ENCODE assay signal across 25 mouse cellular contexts in genomic region chr4:98055036-98055435, GRCm38 (mm10).
"Had no signal": no experiment of that assay in that cellular context is flagged by ENCODE, and none has a peak within 500 bp of the region (broad histone marks: within the 10 kb centered on the region; RNA-seq: fewer than 3 reads in every experiment).

No protein-coding gene starts in this region.

- H3K4me1 ChIP-seq: liver, embryonic 12.5 days had no signal

- H3K9me3 ChIP-seq: heart, embryonic 10.5 days; heart, embryonic 13.5 days; heart, embryonic 15.5 days; hindbrain, embryonic 13.5 days; hindbrain, embryonic 15.5 days; kidney, embryonic 15.5 days; limb, embryonic 13.5 days; limb, embryonic 15.5 days; liver, embryonic 12.5 days had no signal

- H3K9ac ChIP-seq: heart, embryonic 13.5 days; heart, embryonic 15.5 days; hindbrain, embryonic 13.5 days; hindbrain, embryonic 15.5 days; kidney, embryonic 15.5 days; limb, embryonic 13.5 days; limb, embryonic 15.5 days; liver, embryonic 12.5 days; liver, embryonic 14.5 days had no signal

- H3K4me2 ChIP-seq: heart, embryonic 13.5 days; heart, embryonic 15.5 days; hindbrain, embryonic 13.5 days; hindbrain, embryonic 15.5 days; kidney, embryonic 15.5 days; limb, embryonic 13.5 days; limb, embryonic 15.5 days; liver, embryonic 12.5 days had no signal

- DNase-seq: gastrocnemius, postnatal 10 days; gastrocnemius, postnatal 36 days; heart, postnatal 14 days; heart, postnatal 36 days; kidney, adult 11 months; kidney, adult 2 months; kidney, adult 9 months; kidney, postnatal 14 days; kidney, postnatal 36 days; layer of hippocampus, adult 9-11 months; layer of hippocampus, postnatal 36 days; left cerebral cortex, postnatal 4 days had no signal

- H3K27ac ChIP-seq: heart, embryonic 10.5 days; heart, embryonic 15.5 days; hindbrain, embryonic 13.5 days; hindbrain, embryonic 15.5 days; hindbrain, postnatal 0 days; kidney, embryonic 15.5 days; kidney, postnatal 0 days; limb, embryonic 13.5 days; limb, embryonic 15.5 days; liver, embryonic 12.5 days; liver, embryonic 14.5 days had no signal

- H3K27me3 ChIP-seq: heart, embryonic 13.5 days; heart, embryonic 15.5 days; hindbrain, embryonic 13.5 days; hindbrain, embryonic 15.5 days; kidney, embryonic 15.5 days; limb, embryonic 13.5 days; limb, embryonic 15.5 days; liver, embryonic 12.5 days had no signal

- ATAC-seq: hindbrain, postnatal 0 days; intestine, embryonic 16.5 days; liver, embryonic 12.5 days had no signal

- H3K36me3 ChIP-seq: heart, embryonic 15.5 days; hindbrain, embryonic 13.5 days; hindbrain, embryonic 15.5 days; kidney, embryonic 15.5 days; liver, embryonic 12.5 days had no signal

- H3K4me3 ChIP-seq: heart, embryonic 10.5 days; heart, embryonic 13.5 days; heart, embryonic 15.5 days; hindbrain, embryonic 13.5 days; hindbrain, embryonic 15.5 days; kidney, embryonic 15.5 days; limb, embryonic 13.5 days; limb, embryonic 15.5 days; liver, embryonic 12.5 days had no signal
